Mouse (Mus musculus): Measurements from ENCODE around the gene Zfp354c. TPM values are rescaled to one million over a fixed set of nuclear protein-coding genes. Genes with fewer than 3 reads are reported as not detected.

Gene Zfp354c
- polyA plus RNA-seq, 1 experiment from 2014 or later, result 44.3 TPM

DNA sequence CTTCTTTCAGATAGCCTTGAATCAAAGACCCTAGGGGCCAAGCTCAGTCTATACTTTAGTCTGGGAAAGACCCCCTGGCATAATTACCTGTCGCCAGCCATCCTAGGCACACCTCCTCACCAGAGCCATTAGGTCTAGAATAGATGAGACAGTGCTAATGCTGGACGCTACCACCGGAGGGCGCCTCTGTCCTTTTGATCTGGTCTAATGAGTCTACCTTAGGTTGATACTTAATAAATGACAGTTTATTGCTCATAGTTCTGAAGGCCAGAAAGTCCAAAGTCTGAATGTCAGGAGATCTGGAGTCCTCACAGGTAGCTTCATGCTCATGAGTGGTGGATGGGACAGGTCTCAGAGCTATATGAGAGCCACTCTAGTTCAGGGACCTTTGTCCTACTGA lies 60.5 kb downstream of the Zfp354c start:
- Histone ChIP-seq H3K4me3 (ENCODE audit: low read depth, low read length) (no peak overlapping the region), H3K36me3 (ENCODE audit: control insufficient read depth, insufficient read depth, low read length) (no peaks in the 10 kb centered on the region), H3K27me3 (ENCODE audit: control insufficient read depth, insufficient read depth, low read length) (no peaks in the 10 kb centered on the region), H3K4me1 (ENCODE audit: control insufficient read depth, insufficient read depth, low read length) (no peaks in the 10 kb centered on the region), H3K4me2 (ENCODE audit: low read depth, severe bottlenecking) (no peak overlapping the region), H3K27ac (replicated peaks; ENCODE audit: low read depth, low read length) (no peak overlapping the region), H3K9me3 (ENCODE audit: control insufficient read depth, low read length) (no peaks in the 10 kb centered on the region), H3K9ac (ENCODE audit: low read length) (no peak overlapping the region)
- DNase-seq (ENCODE audit: low spot score) (peak; percentile 47), ATAC-seq (ENCODE audit: insufficient number of reproducible peaks, low FRiP score, low TSS enrichment, low read depth) (no peak)
- 16% methylated on average over 4 of the region's 4 CpGs for WGBS

DNA sequence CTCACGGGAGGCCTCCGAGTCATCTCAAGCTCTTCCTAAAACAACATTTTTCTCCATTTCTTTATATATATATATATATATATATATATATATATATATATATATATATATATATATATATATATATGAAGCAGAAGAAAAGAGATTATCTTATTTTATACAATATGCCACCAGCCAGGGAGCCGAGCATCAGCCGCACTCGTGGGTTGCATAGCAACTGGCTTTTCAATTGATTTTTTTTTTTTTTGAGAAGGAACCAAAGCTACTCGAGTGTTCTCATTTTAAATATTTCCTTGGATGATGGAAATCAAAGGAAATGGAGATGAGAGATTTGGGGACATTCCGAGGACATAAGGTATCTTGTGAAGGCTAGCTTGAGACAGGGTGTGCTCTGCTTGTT lies 61.1 kb downstream of the Zfp354c start:
- no peak overlapping the region for H3K4me2 ChIP-seq (ENCODE audit: low read depth, severe bottlenecking)
- no peak overlapping the region for H3K4me3 ChIP-seq (ENCODE audit: low read depth, low read length)
- H3K27me3 ChIP-seq (ENCODE audit: control insufficient read depth, insufficient read depth, low read length), result no peaks in the 10 kb centered on the region
- no peak for DNase-seq (ENCODE audit: low spot score)
- H3K9ac ChIP-seq (ENCODE audit: low read length), result no peak overlapping the region
- 92% methylated on average over 7 of the region's 7 CpGs for WGBS
- no peaks in the 10 kb centered on the region for H3K9me3 ChIP-seq (ENCODE audit: control insufficient read depth, low read length)
- no peaks in the 10 kb centered on the region for H3K4me1 ChIP-seq (ENCODE audit: control insufficient read depth, insufficient read depth, low read length)
- ATAC-seq (ENCODE audit: insufficient number of reproducible peaks, low FRiP score, low TSS enrichment, low read depth), result no peak
- H3K36me3 ChIP-seq (ENCODE audit: control insufficient read depth, insufficient read depth, low read length), result no peaks in the 10 kb centered on the region
- no peak overlapping the region for H3K27ac ChIP-seq (replicated peaks; ENCODE audit: low read depth, low read length)

Other genes with a start within 250 kb of the Zfp354c start
- 0.61 and 1.0 TPM in 2 replicates for gene Adamts2, start 225.6 kb downstream of the Zfp354c start, polyA plus RNA-seq (2014; fragmentation: Nextera tagmentation; extraction: Ambion mirVana)
- 1.2 and 1.5 TPM in 2 replicates for gene Zfp879, start 13.8 kb upstream of the Zfp354c start, polyA plus RNA-seq (2014; fragmentation: Nextera tagmentation; extraction: Ambion mirVana)
- gene Grm6, start 23.0 kb upstream of the Zfp354c start, polyA plus RNA-seq (2014; fragmentation: Nextera tagmentation; extraction: Ambion mirVana), result 0.11 and 0.16 TPM in 2 replicates
- 15.5 and 17.8 TPM in 2 replicates for gene Zfp454, start 59.9 kb upstream of the Zfp354c start, polyA plus RNA-seq (2014; fragmentation: Nextera tagmentation; extraction: Ambion mirVana)
- 16.6 and 21.3 TPM in 2 replicates for gene Zfp2, start 88.4 kb upstream of the Zfp354c start, polyA plus RNA-seq (2014; fragmentation: Nextera tagmentation; extraction: Ambion mirVana)
- gene Zfp354b, start 103.9 kb upstream of the Zfp354c start, polyA plus RNA-seq (2014; fragmentation: Nextera tagmentation; extraction: Ambion mirVana), result 1.2 and 1.3 TPM in 2 replicates
- gene 4933414I15Rik, start 116.0 kb upstream of the Zfp354c start, polyA plus RNA-seq (2014; fragmentation: Nextera tagmentation; extraction: Ambion mirVana), result not detected in 2 replicates
- gene Prop1, start 126.0 kb upstream of the Zfp354c start, polyA plus RNA-seq (2014; fragmentation: Nextera tagmentation; extraction: Ambion mirVana), result not detected in 2 replicates
- not detected in 2 replicates for gene Olfr1378, start 138.8 kb upstream of the Zfp354c start, polyA plus RNA-seq (2014; fragmentation: Nextera tagmentation; extraction: Ambion mirVana)
- not detected in 2 replicates for gene Olfr1377, start 154.2 kb upstream of the Zfp354c start, polyA plus RNA-seq (2014; fragmentation: Nextera tagmentation; extraction: Ambion mirVana)
- gene Olfr51, start 175.9 kb upstream of the Zfp354c start, polyA plus RNA-seq (2014; fragmentation: Nextera tagmentation; extraction: Ambion mirVana), result not detected in 2 replicates
- not detected in 2 replicates for gene Olfr54, start 186.5 kb upstream of the Zfp354c start, polyA plus RNA-seq (2014; fragmentation: Nextera tagmentation; extraction: Ambion mirVana)
- not detected in 2 replicates for gene Olfr1375, start 220.4 kb upstream of the Zfp354c start, polyA plus RNA-seq (2014; fragmentation: Nextera tagmentation; extraction: Ambion mirVana)
- gene Zfp354a, start 231.5 kb upstream of the Zfp354c start, polyA plus RNA-seq (2014; fragmentation: Nextera tagmentation; extraction: Ambion mirVana), result 9.4 and 9.6 TPM in 2 replicates

Data from limb, embryonic 11.5 days (tissue).